Mouse (Mus musculus): ENCODE measurements around the gene Rab11fip3.

DNA sequence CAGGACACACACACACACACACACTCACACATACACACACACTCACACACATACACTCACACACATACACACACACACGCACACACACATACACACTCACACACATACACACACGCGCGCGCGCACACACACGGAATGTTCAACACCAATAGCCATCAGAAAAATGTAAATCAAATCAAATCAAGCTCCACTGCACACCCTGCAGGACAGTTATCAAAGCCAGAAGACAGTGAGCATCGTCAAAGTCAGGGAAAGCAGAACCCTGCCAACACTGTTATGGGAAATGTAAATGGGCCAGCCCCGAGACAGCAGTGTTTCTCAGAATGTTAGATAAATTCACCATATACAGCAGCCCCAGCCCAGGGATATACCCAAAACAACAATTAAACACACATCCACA lies 98.9 kb downstream of the Rab11fip3 start:
- TF ChIP-seq USF1 (IDR thresholded peaks at IDR 0.05; ENCODE audit: low read depth) (no peak), POLR2A (IDR thresholded peaks at IDR 0.05; ENCODE audit: insufficient read length, low read depth) (no peak), MYOD1 (IDR thresholded peaks at IDR 0.05; ENCODE audit: control insufficient read depth in 1 of 3, insufficient read length in 2 of 3, low read depth in 2 of 3) (no peak), MAX (IDR thresholded peaks at IDR 0.05; ENCODE audit: low read depth) (no peak), E2F4 (IDR thresholded peaks at IDR 0.05; ENCODE audit: insufficient read depth) (no peak), POLR2AphosphoS2 (IDR thresholded peaks at IDR 0.05; ENCODE audit: insufficient read length, low read depth) (no peak), CEBPB (IDR thresholded peaks at IDR 0.05; ENCODE audit: insufficient read depth, poor library complexity, severe bottlenecking) (no peak), TCF3 (IDR thresholded peaks at IDR 0.05; ENCODE audit: insufficient read length, low read depth) (no peak), MYOG (IDR thresholded peaks at IDR 0.05; ENCODE audit: control insufficient read depth in 1 of 3, insufficient read depth in 1 of 3, insufficient read length in 2 of 3, low read depth in 2 of 3) (no peak)

All from myocyte (in vitro differentiated cells).